Mouse (Mus musculus): ENCODE data around the gene Eml4.

Gene Eml4

DNA sequence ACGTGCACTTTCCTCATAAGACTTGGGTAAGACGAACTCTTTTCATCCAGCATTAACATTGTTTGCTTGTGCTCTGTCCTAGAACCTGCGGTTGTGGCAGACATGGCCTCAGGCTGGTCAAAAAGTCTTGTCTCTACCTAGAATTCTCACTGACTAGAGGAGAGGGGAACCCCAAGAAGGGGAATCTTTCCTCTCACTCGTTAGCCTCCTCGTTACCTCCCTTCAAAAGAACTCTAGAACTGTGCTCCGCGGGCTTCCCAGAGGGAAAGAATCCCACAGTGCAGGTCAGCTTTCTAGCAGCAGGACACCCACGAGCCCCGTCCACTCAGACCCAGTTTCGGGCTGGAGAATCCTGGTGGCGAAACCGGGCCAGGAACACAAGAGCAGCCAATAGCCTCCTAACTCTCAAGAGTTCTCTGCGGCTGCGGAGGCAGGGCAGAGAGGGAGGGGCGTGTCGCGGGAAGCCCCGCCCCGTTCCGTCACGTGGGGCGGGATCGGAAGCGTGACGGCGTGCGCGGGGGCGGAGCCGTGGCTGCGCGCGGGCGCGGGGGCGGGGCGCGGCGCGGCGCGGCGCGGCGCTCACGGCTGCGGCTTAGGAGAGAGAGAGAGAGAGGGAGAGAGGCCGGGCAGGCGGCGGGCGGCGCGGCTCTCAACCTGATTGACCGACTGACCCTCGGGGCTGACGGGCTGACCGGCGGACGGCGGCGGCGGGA, at the start of gene Eml4:
Eml4 (plus strand) TSS at position 553 of the 713 bp plus-strand sequence.
- peak; percentile 94 to 97 for DNase-seq

DNA sequence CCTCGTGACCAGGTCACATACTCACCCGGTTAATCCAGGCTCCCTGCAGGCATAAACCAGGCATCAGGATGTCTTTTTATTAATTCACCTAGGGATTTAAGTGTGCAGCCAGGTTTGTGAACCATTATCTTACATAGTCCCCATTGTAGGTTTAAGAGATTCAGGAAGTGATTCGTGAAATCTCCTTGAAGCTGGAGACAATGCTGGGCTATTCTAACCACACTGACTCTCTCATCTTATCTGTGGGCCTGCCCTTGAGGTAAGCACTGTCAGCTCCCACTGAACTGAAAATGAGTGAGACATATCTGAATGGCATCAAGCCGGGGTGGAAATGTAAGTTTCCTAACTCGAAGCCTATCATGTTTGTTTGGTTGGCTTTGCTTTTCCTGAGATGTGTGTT, 49.3 kb upstream of the Eml4 start:
- no peak for DNase-seq

DNA sequence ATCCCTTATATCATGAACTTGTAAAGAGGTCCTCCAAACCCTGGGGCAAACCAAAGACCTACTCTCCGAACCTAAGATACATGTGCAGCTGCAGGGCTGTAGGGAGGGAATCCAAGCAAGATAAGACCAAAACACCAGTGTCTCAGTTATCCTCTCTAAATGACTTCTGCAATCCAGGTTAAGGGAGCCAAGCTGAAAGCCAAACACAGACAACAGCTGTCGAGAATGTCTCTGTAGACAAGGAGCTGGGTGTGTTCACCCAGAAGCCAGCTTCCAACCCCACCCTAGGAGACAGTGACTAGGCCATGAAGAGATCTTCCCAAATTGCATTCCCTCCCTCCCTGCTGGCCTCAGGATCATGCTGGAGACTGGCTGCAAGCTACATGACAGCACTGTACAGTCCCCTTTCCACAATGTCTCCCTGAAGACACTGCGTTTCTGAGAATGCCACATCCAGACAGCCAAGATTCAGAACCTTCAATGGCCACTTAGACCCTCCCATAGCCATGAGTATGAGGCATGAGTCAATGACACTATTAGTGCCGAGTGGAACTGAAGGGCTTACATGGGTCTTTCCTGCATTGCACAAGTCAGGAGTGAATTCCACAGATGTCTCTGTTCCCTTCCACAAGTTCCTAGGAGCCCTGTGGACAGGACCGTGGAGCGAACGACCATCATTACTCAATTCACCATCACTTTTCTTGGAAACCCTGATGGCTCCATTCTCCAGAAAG, 46.5 kb upstream of the Eml4 start:
- DNase-seq, result no peak

DNA sequence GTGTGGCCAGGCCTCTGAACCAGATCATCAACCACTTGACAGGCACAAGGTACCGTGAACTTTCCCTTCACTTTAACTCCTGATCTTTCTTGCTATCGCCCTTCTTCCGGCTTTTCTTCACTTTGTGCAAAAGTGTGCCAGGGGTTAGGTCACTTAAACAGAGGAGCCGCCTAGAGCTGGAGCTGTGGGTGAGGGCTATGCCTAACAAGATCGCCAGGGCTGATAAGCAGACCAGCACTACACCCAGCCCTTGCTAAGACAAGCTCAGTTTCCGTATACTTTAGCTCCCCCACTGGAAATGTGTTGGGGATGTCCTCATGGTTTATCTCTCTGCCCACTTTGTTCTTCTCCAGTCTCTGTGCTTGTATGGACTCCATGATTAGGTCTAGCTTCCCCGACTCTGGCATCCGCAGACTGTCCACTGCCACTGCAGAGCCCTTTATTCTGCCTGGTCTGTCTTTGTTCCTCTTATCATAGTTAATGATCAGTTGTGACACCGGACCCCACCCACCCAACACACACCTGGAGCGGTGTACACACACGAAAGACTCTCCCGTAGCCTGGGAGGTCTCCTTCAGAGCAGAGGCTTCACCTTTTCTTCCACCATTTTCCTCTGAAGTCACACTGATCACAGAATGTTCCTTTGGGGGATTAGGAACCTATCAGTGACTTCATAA, 43.6 kb upstream of the Eml4 start:
- no peak for DNase-seq

DNA sequence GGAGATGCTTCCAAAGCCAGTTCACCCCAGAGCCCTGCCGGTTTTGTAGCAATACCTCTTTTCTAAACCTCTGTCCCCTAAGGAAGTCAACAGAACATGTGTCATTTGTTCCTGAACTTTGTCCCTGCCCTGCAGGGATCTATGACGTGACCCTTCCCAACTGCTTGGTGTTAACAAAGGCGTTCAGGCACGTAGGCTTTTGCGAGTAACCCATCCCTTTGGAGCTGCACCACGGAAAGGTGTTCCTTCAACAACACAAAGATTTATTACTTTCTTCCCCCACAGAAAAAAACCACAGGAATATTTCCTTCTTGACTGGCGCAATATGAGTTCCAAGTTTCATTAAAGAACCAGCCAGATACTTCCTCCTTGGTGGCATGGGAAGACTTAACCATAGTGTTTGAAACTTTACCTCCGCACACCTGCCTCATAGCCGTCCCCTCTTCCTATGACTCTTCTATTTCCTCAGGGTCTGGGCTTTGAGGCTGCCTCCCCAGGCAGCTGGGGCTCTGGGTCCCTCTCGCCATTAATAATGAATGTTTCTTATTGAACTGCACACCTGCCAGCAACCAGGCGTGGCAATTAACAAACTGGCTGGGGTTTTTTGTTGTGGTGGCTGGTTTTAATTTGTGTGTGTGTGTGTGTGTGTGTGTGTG, 43.0 kb upstream of the Eml4 start:
- no peak for DNase-seq

DNA sequence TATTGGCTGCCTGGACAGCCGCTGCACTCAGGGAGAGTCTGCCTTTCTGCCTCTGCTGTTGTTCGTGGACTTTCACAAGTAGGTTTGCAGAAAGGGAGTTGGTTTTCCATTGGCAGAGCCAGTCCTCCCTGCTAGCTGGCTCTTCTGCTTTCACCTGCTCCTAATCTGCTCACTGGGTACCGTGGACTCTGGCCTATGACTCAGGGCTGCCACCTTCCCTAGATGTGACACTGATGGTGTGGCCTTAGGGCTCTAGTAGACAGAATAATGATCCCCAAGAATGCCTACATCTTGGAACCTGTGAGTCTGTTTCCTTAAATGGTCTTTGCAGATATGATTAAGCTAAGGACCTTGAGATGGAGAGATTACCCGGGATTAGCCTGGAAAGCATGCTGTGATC, 42.3 kb upstream of the Eml4 start:
- DNase-seq, result no peak

DNA sequence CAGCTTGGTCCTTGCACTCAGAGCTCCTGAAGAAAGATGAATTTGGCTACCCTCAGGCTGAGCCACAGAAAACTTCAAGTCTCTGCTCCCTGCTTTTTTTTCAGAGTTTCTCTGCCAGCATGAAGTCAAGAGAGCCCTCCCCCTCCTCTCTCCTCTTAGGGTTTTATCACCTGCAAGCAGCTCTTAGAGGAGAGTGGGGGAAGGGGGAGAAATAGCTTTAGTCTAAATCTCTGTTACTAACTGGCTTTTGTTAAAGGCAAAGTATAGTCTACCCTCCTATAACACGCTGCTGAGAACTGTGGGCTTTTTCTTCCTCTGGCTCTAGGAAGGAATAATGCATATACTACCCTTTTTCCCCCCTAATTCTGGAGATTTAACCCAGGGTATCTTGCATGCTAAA, 41.5 kb upstream of the Eml4 start:
- no peak for DNase-seq

DNA sequence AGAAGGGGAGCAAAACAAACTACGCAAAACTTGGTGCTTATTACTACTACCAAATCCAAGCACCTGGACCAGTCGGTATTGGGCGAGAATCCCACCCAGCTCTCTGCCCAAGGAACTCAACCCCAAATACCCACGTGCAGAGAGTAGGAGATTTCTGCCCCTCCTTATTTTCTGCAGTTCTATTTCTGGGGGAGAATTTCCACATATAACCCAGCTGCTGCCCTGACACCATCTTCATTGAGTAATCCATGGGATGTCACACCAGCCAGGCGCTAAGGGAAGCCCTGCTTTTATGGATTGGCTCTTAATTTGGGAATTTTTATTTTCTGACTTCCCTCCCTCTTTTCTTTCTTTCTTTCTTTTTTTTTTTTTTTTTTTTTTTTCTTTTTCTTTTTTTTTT, 38.9 kb upstream of the Eml4 start:
- DNase-seq, result no peak

DNA sequence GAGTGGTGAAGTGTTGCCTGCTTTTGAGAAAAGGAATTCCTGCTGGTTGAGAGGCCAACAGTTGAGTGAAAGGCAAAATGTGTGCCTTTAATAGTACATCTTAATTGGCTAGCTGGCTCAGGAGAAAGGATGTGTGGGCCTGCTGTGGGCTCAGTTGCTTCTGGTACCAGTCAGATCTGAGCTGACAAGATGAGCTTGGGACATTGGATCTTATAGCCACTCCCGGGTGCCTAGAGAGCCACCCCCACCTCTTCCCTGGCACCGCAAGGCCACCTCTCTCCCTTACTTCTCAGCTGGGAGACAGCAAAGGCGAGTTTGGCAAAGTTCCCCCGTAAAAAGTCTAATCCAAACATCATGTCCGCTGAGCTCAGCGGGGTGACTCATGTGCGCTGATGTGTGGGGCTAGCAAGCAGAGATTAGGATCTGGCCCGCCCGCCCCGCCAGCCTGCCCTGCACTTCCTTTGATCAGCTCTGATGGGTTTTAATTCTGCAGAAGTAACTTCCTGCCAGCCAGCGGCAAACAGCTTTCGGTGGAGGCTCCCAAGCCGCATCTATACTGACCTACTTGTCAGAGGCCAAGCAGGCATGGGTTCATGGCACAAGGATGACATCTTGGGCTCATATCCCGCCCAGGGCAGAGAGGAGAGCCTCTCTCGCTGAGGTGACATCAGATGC, 38.4 kb upstream of the Eml4 start:
- peak; percentile 66 to 71 for DNase-seq

DNA sequence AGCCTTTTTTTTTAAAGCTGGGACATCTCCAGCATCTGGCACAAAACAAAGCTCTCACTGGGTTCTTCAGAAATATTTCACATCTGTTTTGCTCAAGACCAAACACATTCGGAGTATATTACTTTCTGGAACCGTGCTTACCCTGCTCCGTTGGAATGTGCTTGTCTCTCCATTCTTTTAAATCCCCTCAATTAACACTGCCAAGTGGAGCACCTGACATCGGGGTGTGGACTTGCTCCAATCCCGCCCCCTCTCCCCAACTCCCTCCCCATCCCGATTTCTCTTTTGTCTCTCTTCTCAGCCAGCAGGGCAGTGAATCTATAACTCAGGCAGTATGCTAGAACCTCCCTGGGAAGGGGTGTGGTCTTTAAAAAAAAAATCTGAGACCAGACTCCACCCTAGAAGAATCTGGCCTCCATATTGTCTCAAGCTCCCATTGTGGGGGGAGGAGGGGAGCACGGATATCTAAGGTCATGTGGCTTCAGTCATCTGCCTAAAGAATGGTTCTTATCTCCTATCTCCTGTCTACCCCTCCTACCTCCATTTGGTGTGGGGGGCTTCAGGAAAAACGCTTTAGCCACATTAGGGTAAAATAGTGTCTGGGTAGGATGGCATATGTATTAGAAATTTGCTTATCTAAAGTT, 37.6 kb upstream of the Eml4 start:
- no peak for DNase-seq

DNA sequence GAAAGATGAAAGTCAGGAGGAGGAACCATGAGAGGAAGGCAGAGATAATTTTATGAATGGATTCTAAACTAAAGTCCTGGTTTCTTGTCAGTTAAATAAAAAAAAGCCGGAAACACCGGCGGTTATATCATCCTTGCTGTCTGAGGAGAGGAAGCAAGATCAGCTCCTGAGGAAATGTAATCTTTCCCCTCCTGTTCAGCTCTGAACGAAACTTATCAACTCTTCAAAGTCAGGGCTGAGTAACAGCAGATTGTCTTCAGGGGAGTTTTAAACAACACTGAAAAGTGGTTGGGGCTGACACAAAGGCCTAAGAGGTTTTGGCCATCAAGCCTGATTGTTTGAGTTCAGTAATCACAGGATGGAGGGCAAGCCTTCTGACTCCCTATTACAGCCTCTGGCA, 35.3 kb upstream of the Eml4 start:
- no peak for DNase-seq

DNA sequence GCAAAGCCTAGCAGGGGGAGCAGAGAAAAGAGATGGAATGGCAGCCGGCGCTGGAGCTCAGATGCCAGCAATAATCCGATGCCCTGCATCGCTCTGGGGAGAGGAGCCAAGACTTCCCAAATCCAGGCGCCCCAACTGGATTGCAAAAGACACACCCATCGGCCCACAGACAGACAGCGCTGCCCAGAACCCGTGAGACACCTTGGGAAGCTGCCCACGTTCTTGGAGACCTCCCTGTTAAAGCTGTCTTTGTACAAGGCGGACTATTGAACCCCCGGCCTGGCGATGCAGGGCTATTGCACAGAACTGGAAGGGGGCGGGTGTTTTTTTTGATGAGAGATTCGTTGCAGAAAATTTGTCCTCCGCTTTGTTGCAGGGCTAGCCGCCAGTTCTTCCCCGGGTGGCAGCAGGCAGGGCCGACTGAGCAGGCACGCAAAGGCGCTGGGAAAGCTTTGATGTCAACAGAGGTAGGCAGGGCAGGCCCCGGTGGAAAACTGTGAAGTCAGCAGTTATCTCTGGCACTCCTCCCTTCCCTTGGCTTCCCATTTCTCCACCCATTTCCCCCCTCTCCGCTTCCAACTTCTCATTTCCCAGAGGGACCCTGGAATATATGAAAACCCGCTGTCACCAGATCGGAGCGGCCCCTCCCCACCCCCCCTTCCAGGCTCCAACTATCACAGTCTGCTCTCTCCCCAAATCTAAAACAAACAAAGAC, 28.0 kb upstream of the Eml4 start:
- peak; percentile 58 to 66 for DNase-seq

DNA sequence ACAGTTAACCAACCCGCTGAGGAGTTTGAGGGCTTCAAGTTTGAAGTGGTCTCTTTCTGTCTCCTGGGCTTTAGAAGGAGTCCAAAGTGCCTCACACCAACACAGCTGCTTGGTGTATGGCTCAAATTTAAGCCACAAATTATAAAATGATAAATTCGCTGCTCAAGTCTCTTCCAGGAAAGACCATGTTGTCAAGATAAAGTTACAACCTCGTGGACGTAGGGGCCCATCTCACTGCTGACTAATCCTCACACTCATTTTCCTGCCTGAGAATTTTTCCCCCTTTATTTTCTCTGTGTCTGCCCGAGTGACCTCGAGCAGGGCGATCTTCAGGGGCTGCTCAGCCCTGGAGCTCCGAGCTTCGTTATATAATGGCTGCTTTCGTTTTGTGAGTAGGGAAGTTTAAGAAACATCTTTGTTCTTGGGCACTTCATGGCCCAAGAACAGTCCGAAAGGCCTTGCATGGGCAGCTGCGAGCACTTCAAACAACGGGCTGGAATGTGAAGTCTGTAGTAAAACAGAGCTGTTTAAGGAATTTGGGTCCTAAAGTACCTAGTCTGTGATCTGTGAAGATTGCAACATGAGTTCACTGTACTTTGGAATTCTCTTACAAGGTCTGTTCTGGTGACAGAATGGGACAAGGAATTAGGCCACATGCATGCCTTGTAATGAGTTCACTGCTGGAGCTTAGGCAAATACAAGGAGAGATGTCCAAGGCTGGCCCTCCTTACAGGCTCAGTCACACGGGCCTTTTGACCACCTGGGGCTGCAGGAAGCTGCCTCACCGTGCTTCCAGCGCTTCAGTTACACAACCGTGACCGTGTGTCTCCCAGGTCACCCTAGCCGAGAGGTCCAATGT, 27.1 kb upstream of the Eml4 start:
- peak; percentile 18 to 23 for DNase-seq

DNA sequence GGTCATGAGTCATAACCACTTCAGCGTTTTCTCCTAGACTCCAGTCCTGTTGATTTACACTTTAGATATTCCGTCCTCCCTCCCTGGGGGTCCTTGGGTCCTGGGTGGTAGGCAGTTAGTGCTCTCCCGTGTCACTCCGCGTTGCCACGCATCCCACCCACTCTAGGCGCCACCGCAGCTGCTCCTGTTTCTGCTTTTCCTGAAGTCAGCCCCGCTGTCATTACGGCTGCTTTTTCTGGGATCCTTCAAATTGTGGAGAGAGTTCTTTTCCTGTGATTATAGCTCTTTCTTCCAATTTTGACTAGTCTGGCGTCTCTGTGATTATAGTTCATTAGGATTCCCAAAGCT, 26.5 kb upstream of the Eml4 start:
- DNase-seq, result no peak

DNA sequence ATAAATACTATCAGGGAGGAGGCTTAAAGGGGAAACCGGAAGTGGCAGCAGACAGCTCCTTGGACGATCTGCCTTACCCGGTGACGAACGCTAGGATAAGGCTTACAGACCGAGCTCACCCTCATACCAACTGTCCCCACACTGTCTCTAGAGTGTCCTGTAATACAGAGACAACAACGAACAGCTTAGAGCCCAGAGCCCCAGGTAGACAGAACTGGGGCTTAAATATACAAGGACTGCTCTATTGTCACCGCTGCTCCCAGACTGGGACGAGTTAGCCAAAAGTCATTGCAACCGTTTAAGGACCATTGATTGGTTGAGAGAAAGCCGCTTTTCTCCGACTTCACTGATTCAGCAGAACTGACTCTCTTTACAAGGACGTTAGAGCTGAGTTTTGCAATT, 15.5 kb upstream of the Eml4 start:
- DNase-seq, result no peak

DNA sequence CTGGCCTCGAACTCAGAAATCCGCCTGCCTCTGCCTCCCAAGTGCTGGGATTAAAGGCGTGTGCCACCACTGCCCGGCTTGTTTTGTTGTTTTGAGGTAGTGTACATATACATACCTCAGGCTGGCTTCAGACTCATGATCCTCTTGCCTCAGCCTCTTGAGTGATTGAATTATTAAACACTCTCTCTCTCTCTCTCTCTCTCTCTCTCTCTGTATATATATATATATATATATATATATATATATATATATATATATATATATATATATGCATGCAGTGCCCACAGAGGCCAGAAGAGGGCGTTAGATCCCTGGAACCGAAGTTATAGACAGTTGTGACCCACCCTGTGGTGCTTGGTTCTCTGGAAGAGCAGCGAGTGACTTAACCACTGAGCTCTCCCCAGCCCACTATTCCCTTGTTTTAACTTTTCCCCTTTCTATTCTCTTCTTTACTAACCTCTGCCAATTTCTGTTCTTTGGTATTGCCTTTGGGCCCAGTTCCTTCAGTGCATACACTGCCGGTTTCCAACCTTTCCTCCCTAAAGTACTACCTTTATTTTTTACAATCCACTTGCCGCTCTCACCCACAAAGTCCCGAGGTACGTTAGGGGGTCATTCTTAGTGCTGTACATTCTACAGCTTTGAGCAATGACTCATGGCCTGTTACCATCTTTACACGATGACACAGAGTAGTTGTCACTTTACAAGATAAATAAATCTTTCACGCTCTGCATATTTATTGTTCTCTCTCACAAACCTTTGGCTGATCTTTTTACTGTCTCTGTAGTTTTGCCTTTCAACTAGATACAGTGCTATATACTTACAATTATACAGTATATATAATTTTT, 13.5 kb upstream of the Eml4 start:
- no peak for DNase-seq

DNA sequence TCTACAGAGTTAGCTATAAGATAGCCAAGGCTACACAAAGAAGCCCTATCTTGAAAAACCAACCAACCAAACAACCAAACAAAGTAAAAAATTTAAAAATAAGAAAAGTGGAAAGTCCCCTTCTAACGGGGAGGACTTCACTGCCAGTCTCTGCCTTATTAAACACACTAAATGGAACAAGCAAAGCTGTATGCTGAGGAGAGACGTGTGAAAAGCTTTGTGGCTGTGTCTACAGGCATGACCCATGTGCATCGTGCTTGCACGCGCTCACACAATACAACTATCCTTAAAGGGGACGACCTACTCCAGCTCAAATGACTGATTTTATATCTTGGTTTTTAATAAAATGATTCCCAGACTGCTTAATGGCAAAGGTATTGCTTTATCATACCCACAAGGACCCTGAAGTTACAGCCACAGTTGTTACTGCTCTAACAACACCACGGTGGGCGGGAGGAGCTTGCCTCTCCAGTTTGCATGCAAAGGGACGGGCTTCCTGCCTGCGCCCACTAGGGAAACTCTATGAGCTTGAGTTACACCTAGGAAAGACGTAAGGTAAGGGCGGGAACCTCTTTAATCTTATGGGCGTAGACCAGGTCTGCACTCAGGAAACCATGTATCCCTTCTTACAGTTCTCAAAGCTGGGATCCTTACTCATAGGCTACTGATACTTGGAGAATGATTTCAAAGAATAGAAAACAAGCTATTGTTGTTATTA, 11.2 kb upstream of the Eml4 start:
- DNase-seq, result no peak

DNA sequence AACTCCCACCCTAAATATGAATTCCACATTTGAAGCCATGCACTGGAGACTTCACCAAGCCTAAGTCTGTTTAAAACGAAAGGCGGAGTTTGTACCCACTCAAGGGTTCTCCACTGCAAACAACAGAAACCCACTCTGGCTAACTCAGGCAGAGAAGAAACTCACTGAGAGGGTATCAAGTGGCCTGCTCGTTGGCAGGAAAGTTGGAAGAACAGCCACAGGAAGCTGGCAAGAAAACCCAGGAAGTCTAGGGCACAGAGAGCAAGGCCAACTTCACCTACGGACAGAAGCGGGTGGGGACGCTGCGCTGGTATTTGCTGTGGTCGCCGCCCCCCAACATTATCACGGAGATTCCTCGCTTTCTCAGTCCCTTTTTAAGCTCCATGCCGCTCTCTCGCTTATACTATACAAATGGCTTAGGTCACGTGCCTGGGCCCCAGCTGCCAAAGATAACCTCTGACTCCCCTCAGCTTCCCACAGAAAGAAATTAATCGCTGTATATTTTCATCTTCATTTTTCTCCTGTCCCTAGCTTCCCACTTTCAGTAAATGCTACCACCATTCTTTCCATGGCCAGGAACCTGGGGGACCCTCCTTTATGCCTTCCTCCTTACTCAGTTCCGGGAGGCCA, 9.7 kb upstream of the Eml4 start:
- no peak for DNase-seq

DNA sequence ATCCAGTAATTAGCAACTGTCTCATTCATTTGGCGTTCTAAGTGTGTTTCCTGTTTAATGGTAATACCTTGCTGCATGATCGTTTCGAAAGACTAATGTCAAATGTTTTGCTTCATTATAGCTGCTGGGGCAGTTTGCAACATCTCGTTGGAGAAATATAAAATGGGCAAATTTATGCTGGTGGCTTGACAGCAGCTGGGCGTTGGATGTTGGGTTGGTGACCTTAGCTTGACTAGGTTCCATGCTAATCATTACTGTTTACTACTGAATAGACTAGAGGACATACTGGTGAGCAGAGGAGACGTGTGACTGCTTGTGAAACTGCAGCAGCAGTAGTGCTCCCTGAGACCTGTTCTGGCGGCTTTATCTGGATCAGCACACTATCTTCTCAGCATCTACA, 6.5 kb upstream of the Eml4 start:
- DNase-seq, result no peak

Data from kidney, postnatal 36 days (tissue).